Mouse (Mus musculus): ENCODE data around the gene Ptges3. TPM values are rescaled to one million over a fixed set of nuclear protein-coding genes. Genes with fewer than 3 reads are reported as not detected.

Ptges3 gene
- polyA plus RNA-seq (2014; fragmentation: Illumina TruSeq; extraction: RNeasy Lipid Tissue Mini Kit (QIAGEN cat#74804); ENCODE audit: low read depth, low replicate concordance): 279 TPM

GRCm38 (mm10) chr10:128058601-128059151, at the start of gene Ptges3:
Ptges3 (plus strand) TSS chr10:128058954.

GRCm38 (mm10) chr10:128015068-128015934, 43.5 kb upstream of the Ptges3 start, which contains the start of gene Prim1:
Prim1 (plus strand) TSS chr10:128015168.

DNA sequence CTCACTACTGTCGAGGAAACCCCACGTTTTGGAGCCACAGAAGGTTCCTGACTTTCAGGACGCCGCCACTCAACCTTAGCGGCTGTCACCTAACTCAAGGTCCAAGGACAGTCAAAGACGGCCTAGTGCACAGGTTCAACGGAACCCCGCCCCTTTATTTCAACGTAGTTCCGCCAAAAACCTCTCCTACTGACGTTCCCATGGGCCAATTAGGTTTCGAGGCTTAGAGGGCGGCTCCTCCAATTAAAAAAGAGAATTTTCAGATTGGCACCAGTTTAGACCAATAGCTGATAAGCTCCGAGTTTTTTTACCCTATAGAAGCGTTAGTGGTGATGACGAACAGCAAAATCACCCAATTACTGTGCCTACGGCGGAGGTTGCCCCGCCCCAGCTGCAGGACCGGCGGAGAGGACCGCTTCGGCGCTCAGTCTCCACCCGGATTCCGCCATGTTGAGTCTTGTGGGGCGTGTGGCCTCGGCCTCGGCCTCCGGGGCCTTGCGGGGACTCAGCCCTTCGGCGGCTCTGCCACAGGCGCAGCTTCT, 24.2 kb downstream of the Ptges3 start, which contains the start of gene Atp5b:
Atp5b (plus strand) TSS at position 394 of the 542 bp plus-strand sequence.

GRCm38 (mm10) chr10:128091564-128092505, 33.1 kb downstream of the Ptges3 start, which contains the start of gene Baz2a:
Baz2a (plus strand) TSS chr10:128091577.

Other genes with a start within 250 kb of the Ptges3 start
- not detected for gene Rdh19, start 209.0 kb upstream of the Ptges3 start, polyA plus RNA-seq (2014; fragmentation: Illumina TruSeq; extraction: RNeasy Lipid Tissue Mini Kit (QIAGEN cat#74804); ENCODE audit: low read depth, low replicate concordance)
- 138 TPM for gene Rdh16f2, start 192.5 kb upstream of the Ptges3 start, polyA plus RNA-seq (2014; fragmentation: Illumina TruSeq; extraction: RNeasy Lipid Tissue Mini Kit (QIAGEN cat#74804); ENCODE audit: low read depth, low replicate concordance)
- 595 TPM for gene Rdh7, start 170.1 kb upstream of the Ptges3 start, polyA plus RNA-seq (2014; fragmentation: Illumina TruSeq; extraction: RNeasy Lipid Tissue Mini Kit (QIAGEN cat#74804); ENCODE audit: low read depth, low replicate concordance)
- 27.0 TPM for gene Sdr9c7, start 160.4 kb upstream of the Ptges3 start, polyA plus RNA-seq (2014; fragmentation: Illumina TruSeq; extraction: RNeasy Lipid Tissue Mini Kit (QIAGEN cat#74804); ENCODE audit: low read depth, low replicate concordance)
- 319 TPM for gene Hsd17b6, start 51.3 kb upstream of the Ptges3 start, polyA plus RNA-seq (2014; fragmentation: Illumina TruSeq; extraction: RNeasy Lipid Tissue Mini Kit (QIAGEN cat#74804); ENCODE audit: low read depth, low replicate concordance)
- gene Prim1, start 43.8 kb upstream of the Ptges3 start, polyA plus RNA-seq (2014; fragmentation: Illumina TruSeq; extraction: RNeasy Lipid Tissue Mini Kit (QIAGEN cat#74804); ENCODE audit: low read depth, low replicate concordance): 4.3 TPM
- 612 TPM for gene Naca, start 23.4 kb upstream of the Ptges3 start, polyA plus RNA-seq (2014; fragmentation: Illumina TruSeq; extraction: RNeasy Lipid Tissue Mini Kit (QIAGEN cat#74804); ENCODE audit: low read depth, low replicate concordance)
- 730 TPM for gene Atp5b, start 24.3 kb downstream of the Ptges3 start, polyA plus RNA-seq (2014; fragmentation: Illumina TruSeq; extraction: RNeasy Lipid Tissue Mini Kit (QIAGEN cat#74804); ENCODE audit: low read depth, low replicate concordance)
- gene Baz2a, start 32.6 kb downstream of the Ptges3 start, polyA plus RNA-seq (2014; fragmentation: Illumina TruSeq; extraction: RNeasy Lipid Tissue Mini Kit (QIAGEN cat#74804); ENCODE audit: low read depth, low replicate concordance): 5.9 TPM
- gene Rbms2, start 121.3 kb downstream of the Ptges3 start, polyA plus RNA-seq (2014; fragmentation: Illumina TruSeq; extraction: RNeasy Lipid Tissue Mini Kit (QIAGEN cat#74804); ENCODE audit: low read depth, low replicate concordance): 5.7 TPM
- gene Gls2, start 135.5 kb downstream of the Ptges3 start, polyA plus RNA-seq (2014; fragmentation: Illumina TruSeq; extraction: RNeasy Lipid Tissue Mini Kit (QIAGEN cat#74804); ENCODE audit: low read depth, low replicate concordance): 171 TPM
- gene Spryd4, start 152.9 kb downstream of the Ptges3 start, polyA plus RNA-seq (2014; fragmentation: Illumina TruSeq; extraction: RNeasy Lipid Tissue Mini Kit (QIAGEN cat#74804); ENCODE audit: low read depth, low replicate concordance): 23.2 TPM
- not detected for gene Mip, start 166.9 kb downstream of the Ptges3 start, polyA plus RNA-seq (2014; fragmentation: Illumina TruSeq; extraction: RNeasy Lipid Tissue Mini Kit (QIAGEN cat#74804); ENCODE audit: low read depth, low replicate concordance)
- 0.69 TPM for gene Timeless, start 173.1 kb downstream of the Ptges3 start, polyA plus RNA-seq (2014; fragmentation: Illumina TruSeq; extraction: RNeasy Lipid Tissue Mini Kit (QIAGEN cat#74804); ENCODE audit: low read depth, low replicate concordance)
- 346 TPM for gene Apon, start 195.1 kb downstream of the Ptges3 start, polyA plus RNA-seq (2014; fragmentation: Illumina TruSeq; extraction: RNeasy Lipid Tissue Mini Kit (QIAGEN cat#74804); ENCODE audit: low read depth, low replicate concordance)
- 593 TPM for gene Apof, start 209.7 kb downstream of the Ptges3 start, polyA plus RNA-seq (2014; fragmentation: Illumina TruSeq; extraction: RNeasy Lipid Tissue Mini Kit (QIAGEN cat#74804); ENCODE audit: low read depth, low replicate concordance)
- 18.9 TPM for gene Stat2, start 211.6 kb downstream of the Ptges3 start, polyA plus RNA-seq (2014; fragmentation: Illumina TruSeq; extraction: RNeasy Lipid Tissue Mini Kit (QIAGEN cat#74804); ENCODE audit: low read depth, low replicate concordance)
- not detected for gene Il23a, start 239.8 kb downstream of the Ptges3 start, polyA plus RNA-seq (2014; fragmentation: Illumina TruSeq; extraction: RNeasy Lipid Tissue Mini Kit (QIAGEN cat#74804); ENCODE audit: low read depth, low replicate concordance)
- gene Pan2, start 244.4 kb downstream of the Ptges3 start, polyA plus RNA-seq (2014; fragmentation: Illumina TruSeq; extraction: RNeasy Lipid Tissue Mini Kit (QIAGEN cat#74804); ENCODE audit: low read depth, low replicate concordance): 6.5 TPM